Mouse (Mus musculus) embryonic facial prominence, embryonic 11.5 days (tissue): Measurements from ENCODE around the gene Rab44. TPM values are rescaled to one million over a fixed set of nuclear protein-coding genes. Genes with fewer than 3 reads are reported as not detected.
"Not testable (repeated sequence)": the region's sequence is repeated elsewhere in the genome, so short reads cannot be mapped to it uniquely, and the experiment has no call there.

Experiments
- ATAC-seq: fragments of 200-750 bp; cut with Nextera tagmentation; replicated peaks from 2 replicates; pipeline ENCODE4 v1.8.0; 2017; ENCODE audit warnings: low read depth; ENCODE audit not compliant: insufficient number of reproducible peaks, low FRiP score, low TSS enrichment
- DNase-seq: peaks from one replicate; pipeline ENCODE4 v3.0.0-alpha.2; 2015; ENCODE audit warnings: low spot score
- H3K27ac ChIP-seq: fragments of 300-500 bp; sonication (generic); replicated peaks from 2 replicates; pipeline ENCODE4 v1.5.1; 2014; ENCODE audit warnings: mild to moderate bottlenecking, low read depth, low read length, control low read depth
- H3K27me3 ChIP-seq: fragments of 300-500 bp; sonication (generic); 2 replicates; pipeline ENCODE4 v1.6.1; 2014; ENCODE audit warnings: mild to moderate bottlenecking, low read length, moderate library complexity, mixed read lengths; ENCODE audit not compliant: control insufficient read depth, insufficient read depth
- H3K36me3 ChIP-seq: fragments of 300-500 bp; sonication (generic); replicated peaks from 2 replicates; pipeline ENCODE4 v1.6.1; 2014; ENCODE audit warnings: low read depth, mild to moderate bottlenecking, low read length, moderate library complexity, mixed read lengths; ENCODE audit not compliant: control insufficient read depth, insufficient read depth
- H3K4me1 ChIP-seq: fragments of 300-500 bp; sonication (generic); 2 replicates; pipeline ENCODE4 v1.6.1; 2014; ENCODE audit warnings: low read length, mixed read lengths; ENCODE audit not compliant: control insufficient read depth, insufficient read depth
- H3K4me2 ChIP-seq: fragments of 300-500 bp; sonication (generic); 2 replicates; pipeline ENCODE4 v1.6.1; 2014; ENCODE audit warnings: low read depth, mild to moderate bottlenecking, control low read depth, low read length, moderate library complexity
- H3K4me3 ChIP-seq: fragments of 300-500 bp; sonication (generic); 2 replicates; pipeline ENCODE4 v1.5.1; 2014; ENCODE audit warnings: low read depth, low read length, control low read depth
- H3K9ac ChIP-seq: fragments of 300-500 bp; sonication (generic); replicated peaks from 2 replicates; pipeline ENCODE4 v1.6.1; 2014; ENCODE audit warnings: mild to moderate bottlenecking, control low read depth, low read length
- H3K9me3 ChIP-seq: fragments of 300-500 bp; sonication (generic); replicated peaks from 2 replicates; pipeline ENCODE4 v1.6.1; 2016; ENCODE audit warnings: mild to moderate bottlenecking, low read length, inconsistent platforms, mixed read lengths; ENCODE audit not compliant: control insufficient read depth
- WGBS: fragments of 180-500 bp; shearing (Covaris S2); extraction: QIAGEN DNeasy Blood & Tissue Kit; methylation state at CpG from one replicate; pipeline ENCODE4 v1.1.7; 2014; 5-methylcytosine and 5-hydroxymethylcytosine counted together
- polyA plus RNA-seq: library from polyadenylated mRNA; unstranded; fragments of >200 nt; fragmentation: Nextera tagmentation; extraction: Ambion mirVana; gene quantifications from 2 replicates; pipeline ENCODE4 v1.2.1, GENCODE M21; 2014

The Rab44 gene
- 0.66 TPM in 1 of 2 replicates, not detected in the other for polyA plus RNA-seq

- H3K9me3 ChIP-seq = no peaks in the 10 kb centered on the region
- H3K27me3 ChIP-seq = no peaks in the 10 kb centered on the region
- no peaks in the 10 kb centered on the region for H3K4me1 ChIP-seq
- H3K4me3 ChIP-seq = no peak within 1 kb of the TSS
- no peaks in the 10 kb centered on the region for H3K36me3 ChIP-seq
- H3K9ac ChIP-seq = no peak within 1 kb of the TSS
- H3K4me2 ChIP-seq = no peak within 1 kb of the TSS
- no peak for DNase-seq
- no peak within 1 kb of the TSS for H3K27ac ChIP-seq
- 94% methylated on average over 13 of the region's 13 CpGs for WGBS
- no peak for ATAC-seq
Measured at GRCm38 (mm10) chr17:29113591-29114352, at the start of gene Rab44. TSS of gene Rab44 (plus strand) at chr17:29114145.

- Histone ChIP-seq H3K9ac (no peak overlapping the region), H3K36me3 (no peaks in the 10 kb centered on the region), H3K27ac (no peak overlapping the region), H3K4me2 (no peak overlapping the region), H3K9me3 (no peaks in the 10 kb centered on the region), H3K27me3 (no peaks in the 10 kb centered on the region), H3K4me3 (no peak overlapping the region), H3K4me1 (no peaks in the 10 kb centered on the region)
- ATAC-seq (no peak), DNase-seq (no peak)
- 77% methylated on average over 21 of the region's 21 CpGs for WGBS
Measured at GRCm38 (mm10) chr17:29065245-29065940, 48.6 kb upstream of the Rab44 start.

GRCm38 (mm10) chr17:29065971-29066370 is 48.0 kb upstream of the Rab44 start:
- no peak for ATAC-seq
- H3K9ac ChIP-seq = no peak overlapping the region
- H3K36me3 ChIP-seq = no peaks in the 10 kb centered on the region
- no peak overlapping the region for H3K4me3 ChIP-seq
- WGBS = 95% methylated on average over 3 of the region's 3 CpGs
- H3K4me1 ChIP-seq = no peaks in the 10 kb centered on the region; the same call in 1 of the 2 replicates
- DNase-seq = no peak
- no peaks in the 10 kb centered on the region for H3K9me3 ChIP-seq
- H3K27me3 ChIP-seq = no peaks in the 10 kb centered on the region
- H3K27ac ChIP-seq = no peak overlapping the region
- H3K4me2 ChIP-seq = no peak overlapping the region

GRCm38 (mm10) chr17:29067416-29067815 is 46.5 kb upstream of the Rab44 start:
- H3K36me3 ChIP-seq, H3K4me1 ChIP-seq, DNase-seq, ATAC-seq, H3K9ac ChIP-seq, H3K27me3 ChIP-seq, H3K4me3 ChIP-seq, H3K9me3 ChIP-seq, H3K27ac ChIP-seq, H3K4me2 ChIP-seq: not testable (repeated sequence)
- 80% methylated on average over 3 of the region's 3 CpGs for WGBS

GRCm38 (mm10) chr17:29067847-29068246 is 46.1 kb upstream of the Rab44 start:
- WGBS = 50% methylated on average over 5 of the region's 5 CpGs
- Histone ChIP-seq H3K36me3 (no peaks in the 10 kb centered on the region), H3K9me3 (no peaks in the 10 kb centered on the region), H3K27ac (no peak overlapping the region), H3K4me1 (no peaks in the 10 kb centered on the region; the same call in 1 of the 2 replicates), H3K27me3 (no peaks in the 10 kb centered on the region), H3K4me3 (no peak overlapping the region), H3K4me2 (no peak overlapping the region), H3K9ac (no peak overlapping the region)
- ATAC-seq = no peak
- DNase-seq = no peak

- DNase-seq (no peak), ATAC-seq (no peak)
- H3K4me2 ChIP-seq = no peak overlapping the region
- H3K36me3 ChIP-seq = no peaks in the 10 kb centered on the region
- H3K4me3 ChIP-seq = no peak overlapping the region
- H3K27me3 ChIP-seq = no peaks in the 10 kb centered on the region
- no peak overlapping the region for H3K9ac ChIP-seq
- 60% methylated on average over 10 of the region's 10 CpGs for WGBS
- H3K27ac ChIP-seq = no peak overlapping the region
- H3K9me3 ChIP-seq = no peaks in the 10 kb centered on the region
- no peaks in the 10 kb centered on the region; the same call in 1 of the 2 replicates for H3K4me1 ChIP-seq
Measured at GRCm38 (mm10) chr17:29069063-29069462, 44.9 kb upstream of the Rab44 start.

GRCm38 (mm10) chr17:29071820-29072219 is 42.1 kb upstream of the Rab44 start:
- no peak overlapping the region for H3K4me3 ChIP-seq
- H3K9ac ChIP-seq = no peak overlapping the region
- H3K36me3 ChIP-seq = no peaks in the 10 kb centered on the region
- ATAC-seq (no peak), DNase-seq (no peak)
- no peak overlapping the region for H3K27ac ChIP-seq
- WGBS = 82% methylated on average over 5 of the region's 5 CpGs
- no peaks in the 10 kb centered on the region; the same call in 1 of the 2 replicates for H3K4me1 ChIP-seq
- no peaks in the 10 kb centered on the region for H3K27me3 ChIP-seq
- no peaks in the 10 kb centered on the region for H3K9me3 ChIP-seq
- no peak overlapping the region for H3K4me2 ChIP-seq

GRCm38 (mm10) chr17:29072701-29073307 is 41.1 kb upstream of the Rab44 start:
- DNase-seq (no peak), ATAC-seq (no peak)
- Histone ChIP-seq H3K9me3 (no peaks in the 10 kb centered on the region), H3K4me3 (no peak overlapping the region), H3K4me1 (no peaks in the 10 kb centered on the region; the same call in 1 of the 2 replicates), H3K27me3 (no peaks in the 10 kb centered on the region), H3K9ac (no peak overlapping the region), H3K36me3 (no peaks in the 10 kb centered on the region), H3K4me2 (no peak overlapping the region), H3K27ac (no peak overlapping the region)
- WGBS = 18% methylated on average over 11 of the region's 11 CpGs
